ENCODE assay signal across 32 mouse cellular contexts in genomic region chr14:17106668-17107067, GRCm38 (mm10).
DNase-seq lines count a peak whose midpoint lies in the region; ATAC-seq and TF ChIP-seq lines count a peak whose summit lies in the region.
"Had no signal": no experiment of that assay in that cellular context is flagged by ENCODE, and none has a peak within 500 bp of the region (broad histone marks: within the 10 kb centered on the region; RNA-seq: fewer than 3 reads in every experiment).

No protein-coding gene starts in this region.

- no peak overlapping the region for H3K4me2 ChIP-seq in liver, postnatal 0 days (ENCODE audit: low read depth, low read length)
- H3K4me2 ChIP-seq in midbrain, embryonic 14.5 days (ENCODE audit: low read length) = no peak overlapping the region
- H3K4me2 ChIP-seq: forebrain, embryonic 13.5 days; heart, embryonic 11.5 days; hindbrain, embryonic 13.5 days; limb, embryonic 12.5 days; liver, embryonic 13.5 days had no signal

- no peaks in the 10 kb centered on the region for H3K4me1 ChIP-seq in liver, postnatal 0 days (ENCODE audit: insufficient read depth)
- no peaks in the 10 kb centered on the region for H3K4me1 ChIP-seq in midbrain, embryonic 14.5 days (ENCODE audit: control insufficient read depth, insufficient read depth, low read length)
- H3K4me1 ChIP-seq: forebrain, embryonic 13.5 days; hindbrain, embryonic 13.5 days; limb, embryonic 12.5 days; liver, embryonic 13.5 days; midbrain, embryonic 10.5 days had no signal

- ATAC-seq in liver, postnatal 0 days = peak; percentile 58
- no peak for ATAC-seq in midbrain, embryonic 14.5 days (ENCODE audit: low FRiP score, low TSS enrichment)
- ATAC-seq: forebrain, embryonic 13.5 days; intestine, embryonic 16.5 days; midbrain, embryonic 16.5 days; Patski had no signal

- H3K9ac ChIP-seq in liver, postnatal 0 days (replicated peaks) = no peak overlapping the region
- no peak overlapping the region for H3K9ac ChIP-seq in midbrain, embryonic 14.5 days (replicated peaks; ENCODE audit: low read length)
- H3K9ac ChIP-seq: forebrain, embryonic 13.5 days; hindbrain, embryonic 13.5 days; limb, embryonic 12.5 days; liver, embryonic 13.5 days had no signal

- no peak overlapping the region for H3K4me3 ChIP-seq in liver, postnatal 0 days (ENCODE audit: low read depth, low read length)
- H3K4me3 ChIP-seq in midbrain, embryonic 14.5 days (replicated peaks; ENCODE audit: low read depth, low read length) = no peak overlapping the region
- H3K4me3 ChIP-seq: forebrain, embryonic 13.5 days; hindbrain, embryonic 13.5 days; layer of hippocampus, adult 2 months; left cerebral cortex, adult 2 months; limb, embryonic 12.5 days; liver, embryonic 13.5 days; midbrain, embryonic 10.5 days had no signal

- no peak for TF ChIP-seq CTCF in liver, postnatal 0 days (IDR thresholded peaks at IDR 0.05; ENCODE audit: low read depth)

- WGBS in liver, postnatal 0 days (ENCODE audit: insufficient replicate concordance) = 85% methylated on average over 1 of the region's 1 CpGs
- WGBS in midbrain, embryonic 14.5 days = 97% methylated on average over 1 of the region's 1 CpGs

- no peaks in the 10 kb centered on the region for H3K27me3 ChIP-seq in liver, postnatal 0 days (ENCODE audit: insufficient read depth, low read length)
- H3K27me3 ChIP-seq in midbrain, embryonic 14.5 days (ENCODE audit: control insufficient read depth, insufficient read depth, low read length) = no peaks in the 10 kb centered on the region
- H3K27me3 ChIP-seq: forebrain, embryonic 13.5 days; hindbrain, embryonic 13.5 days; limb, embryonic 12.5 days; liver, embryonic 13.5 days had no signal

- no peak overlapping the region for H3K27ac ChIP-seq in liver, postnatal 0 days (ENCODE audit: low read depth)
- no peak overlapping the region for H3K27ac ChIP-seq in midbrain, embryonic 14.5 days (replicated peaks; ENCODE audit: low read depth, low read length)
- H3K27ac ChIP-seq: forebrain, embryonic 13.5 days; hindbrain, embryonic 13.5 days; layer of hippocampus, adult 2 months; left cerebral cortex, adult 2 months; limb, embryonic 12.5 days; liver, embryonic 13.5 days; midbrain, embryonic 10.5 days; stomach, postnatal 0 days had no signal

- peak; percentile 3 for DNase-seq in embryo, embryonic 10.5 days (ENCODE audit: low spot score)
- no peak for DNase-seq in embryo, embryonic 9.5 days (ENCODE audit: extremely low spot score)
- DNase-seq in kidney, adult 8-10 months = peak; percentile 1 to 34
- DNase-seq in kidney, adult 18-20 months = no peak
- DNase-seq in liver, postnatal 0 days = no peak
- DNase-seq in liver = no peak
- no peak for DNase-seq in adrenal gland, postnatal 36 days
- DNase-seq in midbrain, embryonic 14.5 days = no peak
- DNase-seq: adrenal gland, postnatal 14 days; cerebellum, adult 11-12 months; cerebellum, postnatal 10 days; gastrocnemius, postnatal 10 days; heart, postnatal 4 days; liver, embryonic 13.5 days; lung, adult 2 months; lung, postnatal 14 days; right cerebral cortex, adult 18-20 months; spleen, adult 18-20 months; thymus, adult 18-20 months; thymus, postnatal 25 days had no signal

- no peaks in the 10 kb centered on the region for H3K9me3 ChIP-seq in liver, postnatal 0 days (ENCODE audit: low read length)
- H3K9me3 ChIP-seq in midbrain, embryonic 14.5 days (ENCODE audit: control insufficient read depth, low read length) = no peaks in the 10 kb centered on the region
- H3K9me3 ChIP-seq: forebrain, embryonic 13.5 days; G1E; hindbrain, embryonic 13.5 days; limb, embryonic 12.5 days; liver, embryonic 13.5 days; midbrain, embryonic 10.5 days had no signal

- H3K36me3 ChIP-seq in liver, postnatal 0 days (replicated peaks; ENCODE audit: insufficient read depth, low read length) = no peaks in the 10 kb centered on the region
- no peaks in the 10 kb centered on the region for H3K36me3 ChIP-seq in midbrain, embryonic 14.5 days (ENCODE audit: control insufficient read depth, insufficient read depth, low read length)
- H3K36me3 ChIP-seq: G1E; hindbrain, embryonic 13.5 days; limb, embryonic 12.5 days; liver, embryonic 13.5 days; midbrain, embryonic 10.5 days had no signal

- no peak for TF ChIP-seq EP300 in liver, postnatal 0 days (IDR thresholded peaks at IDR 0.05; ENCODE audit: low read depth)

Comparison
In these comparisons a context has a peak if more than half of its experiments do, and no peak if none do; other contexts are left out.
1. DNase-seq: peak in embryo, embryonic 10.5 days (single experiment) and kidney, adult 8-10 months (2 of 2); none in embryo, embryonic 9.5 days (single experiment), kidney, adult 18-20 months (single experiment), liver, postnatal 0 days (single experiment), liver (single experiment), adrenal gland, postnatal 36 days (0 of 2) and midbrain, embryonic 14.5 days (single experiment).